ENCODE assay signal across 13 mouse cellular contexts in genomic region chr6:126114934-126115633, GRCm38 (mm10). TPM values are rescaled to one million over a fixed set of nuclear protein-coding genes. Genes with fewer than 3 reads are reported as not detected.
DNase-seq lines count a peak whose midpoint lies in the region; ATAC-seq lines count a peak whose summit lies in the region.
"Had no signal": no experiment of that assay in that cellular context is flagged by ENCODE, and none has a peak within 500 bp of the region (broad histone marks: within the 10 kb centered on the region; RNA-seq: fewer than 3 reads in every experiment).

No protein-coding gene starts in this region.

- H3K36me3 ChIP-seq in forebrain, embryonic 13.5 days (ENCODE audit: poor library complexity, severe bottlenecking): no peaks in the 10 kb centered on the region
- H3K36me3 ChIP-seq in forebrain, embryonic 15.5 days: no peaks in the 10 kb centered on the region
- no peaks in the 10 kb centered on the region for H3K36me3 ChIP-seq in kidney, embryonic 16.5 days (ENCODE audit: insufficient read depth, low read length)
- no peaks in the 10 kb centered on the region for H3K36me3 ChIP-seq in intestine, embryonic 15.5 days

- H3K9ac ChIP-seq in forebrain, embryonic 13.5 days: 0 out of 2 replicates have a peak overlapping the region, but pooled peaks have one; percentile 30
- H3K9ac ChIP-seq in forebrain, embryonic 15.5 days (replicated peaks): no peak overlapping the region
- H3K9ac ChIP-seq in kidney, embryonic 16.5 days (replicated peaks; ENCODE audit: low read length): 0 out of 2 replicates have a peak overlapping the region, but pooled peaks have one; percentile 14
- no peak overlapping the region for H3K9ac ChIP-seq in intestine, embryonic 15.5 days

- no peaks in the 10 kb centered on the region for H3K27me3 ChIP-seq in forebrain, embryonic 13.5 days
- no peaks in the 10 kb centered on the region for H3K27me3 ChIP-seq in forebrain, embryonic 15.5 days
- H3K27me3 ChIP-seq in kidney, embryonic 16.5 days (ENCODE audit: insufficient read depth, low read length): no peaks in the 10 kb centered on the region
- no peaks in the 10 kb centered on the region for H3K27me3 ChIP-seq in intestine, embryonic 15.5 days (replicated peaks)

- no peaks in the 10 kb centered on the region for H3K9me3 ChIP-seq in forebrain, embryonic 13.5 days (replicated peaks)
- no peaks in the 10 kb centered on the region for H3K9me3 ChIP-seq in forebrain, embryonic 15.5 days
- no peaks in the 10 kb centered on the region for H3K9me3 ChIP-seq in kidney, embryonic 16.5 days (ENCODE audit: low read length)
- no peaks in the 10 kb centered on the region for H3K9me3 ChIP-seq in intestine, embryonic 15.5 days

- H3K4me2 ChIP-seq in forebrain, embryonic 13.5 days: no peak overlapping the region
- H3K4me2 ChIP-seq in forebrain, embryonic 15.5 days (replicated peaks): no peak overlapping the region
- H3K4me2 ChIP-seq in kidney, embryonic 16.5 days (replicated peaks; ENCODE audit: low read depth, low read length): no peak overlapping the region
- no peak overlapping the region for H3K4me2 ChIP-seq in intestine, embryonic 15.5 days (replicated peaks)

- H3K4me3 ChIP-seq in forebrain, embryonic 13.5 days: no peak overlapping the region
- H3K4me3 ChIP-seq in forebrain, embryonic 15.5 days: no peak overlapping the region
- H3K4me3 ChIP-seq in kidney, embryonic 16.5 days (ENCODE audit: low read length): no peak overlapping the region
- H3K4me3 ChIP-seq in intestine, embryonic 15.5 days (replicated peaks): no peak overlapping the region
- H3K4me3 ChIP-seq: left cerebral cortex, adult 2 months had no signal

- WGBS in forebrain, embryonic 13.5 days: 50% methylated on average over 10 of the region's 10 CpGs
- 50% methylated on average over 10 of the region's 10 CpGs for WGBS in forebrain, embryonic 15.5 days
- whole genome bisulfite sequencing in kidney, embryonic 16.5 days: 35% methylated on average over 10 of the region's 10 CpGs
- 53% methylated on average over 10 of the region's 10 CpGs for WGBS in intestine, embryonic 15.5 days

- no peak for ATAC-seq in forebrain, embryonic 13.5 days
- no peak for ATAC-seq in forebrain, embryonic 15.5 days (replicated peaks)
- peak; percentile 36; the same call in 1 of the 2 replicates for ATAC-seq in kidney, embryonic 16.5 days (ENCODE audit: low FRiP score, low TSS enrichment)
- ATAC-seq in intestine, embryonic 15.5 days: no peak

- H3K27ac ChIP-seq in forebrain, embryonic 13.5 days: no peak overlapping the region
- H3K27ac ChIP-seq in forebrain, embryonic 15.5 days (replicated peaks): no peak overlapping the region
- H3K27ac ChIP-seq in kidney, embryonic 16.5 days (ENCODE audit: low read length): peak overlapping the region; percentile 86
- H3K27ac ChIP-seq in intestine, embryonic 15.5 days: peak overlapping the region; percentile 75
- H3K27ac ChIP-seq: left cerebral cortex, adult 2 months had no signal

- H3K4me1 ChIP-seq in forebrain, embryonic 13.5 days: peaks cover 12% of the 10 kb centered on the region; the same call in 1 of the 2 replicates
- no peaks in the 10 kb centered on the region for H3K4me1 ChIP-seq in forebrain, embryonic 15.5 days
- peaks cover 48% of the 10 kb centered on the region for H3K4me1 ChIP-seq in kidney, embryonic 16.5 days (ENCODE audit: insufficient read depth, low read length)
- H3K4me1 ChIP-seq in intestine, embryonic 15.5 days (replicated peaks): peaks cover 20% of the 10 kb centered on the region

- no peak for DNase-seq in kidney, adult 11 months
- DNase-seq in embryo, embryonic 10.5 days (ENCODE audit: low spot score): peak; percentile 80
- no peak for DNase-seq in ovary, postnatal 14 days (ENCODE audit: low spot score)
- DNase-seq in testis, postnatal 10 days (ENCODE audit: low spot score): no peak
- DNase-seq: gastrocnemius, postnatal 36 days; kidney, postnatal 14 days; lung, adult 2 months; right cerebral cortex, adult 18-20 months had no signal

RNA-seq across cellular contexts. Expression of gene Ntf3, which starts 51.6 kb away (rescaled TPM):
- 2.4 and 3.6 TPM in 2 replicates for polyA plus RNA-seq in forebrain, embryonic 13.5 days (2015; fragmentation: Nextera tagmentation; extraction: Ambion mirVana)
- 5.0 and 7.0 TPM in 2 replicates for polyA plus RNA-seq in forebrain, embryonic 15.5 days (2015; fragmentation: Nextera tagmentation; extraction: Ambion mirVana)
- polyA plus RNA-seq in kidney, embryonic 16.5 days (2015; fragmentation: Nextera tagmentation; extraction: Ambion mirVana): 15.2 and 15.8 TPM in 2 replicates
- 6.5 and 7.8 TPM in 2 replicates for polyA plus RNA-seq in intestine, embryonic 15.5 days (2015; fragmentation: Nextera tagmentation; extraction: Ambion mirVana)

Comparison
In these comparisons a context has a peak if more than half of its experiments do, and no peak if none do; other contexts are left out.
1. H3K9ac ChIP-seq: peak in forebrain, embryonic 13.5 days (single experiment) and kidney, embryonic 16.5 days (single experiment); none in forebrain, embryonic 15.5 days (single experiment) and intestine, embryonic 15.5 days (single experiment).
2. H3K27ac ChIP-seq: peak in kidney, embryonic 16.5 days (single experiment) and intestine, embryonic 15.5 days (single experiment); none in forebrain, embryonic 13.5 days (single experiment) and forebrain, embryonic 15.5 days (single experiment).